Mouse (Mus musculus): ENCODE results near the gene B3galt2. TPM values are rescaled to one million over a fixed set of nuclear protein-coding genes. Genes with fewer than 3 reads are reported as not detected.

The B3galt2 gene
- polyA plus RNA-seq, 1 experiment from 2014 or later = 2.1 TPM

Other genes with a start within 250 kb of the B3galt2 start
- 38.4 and 39.0 TPM in 2 replicates for gene Cdc73, start 62.2 kb downstream of the B3galt2 start, polyA plus RNA-seq (2016; fragmentation: Nextera tagmentation; extraction: Ambion mirVana)
- gene Glrx2, start 75.7 kb downstream of the B3galt2 start, polyA plus RNA-seq (2016; fragmentation: Nextera tagmentation; extraction: Ambion mirVana) = 123 and 144 TPM in 2 replicates
- gene Trove2, start 136.4 kb downstream of the B3galt2 start, polyA plus RNA-seq (2016; fragmentation: Nextera tagmentation; extraction: Ambion mirVana) = 47.1 and 51.9 TPM in 2 replicates
- gene Uchl5, start 136.6 kb downstream of the B3galt2 start, polyA plus RNA-seq (2016; fragmentation: Nextera tagmentation; extraction: Ambion mirVana) = 72.9 and 73.0 TPM in 2 replicates